Mouse (Mus musculus) midbrain, embryonic 16.5 days (tissue): Measurements from ENCODE around the gene Gpr179. TPM values are rescaled to one million over a fixed set of nuclear protein-coding genes. Genes with fewer than 3 reads are reported as not detected.

Source experiments
- ATAC-seq: fragments of 200-750 bp; cut with Nextera tagmentation; 2 replicates; pipeline ENCODE4 v1.8.0; 2017; ENCODE audit warnings: moderate TSS enrichment
- H3K27ac ChIP-seq: fragments of 300-500 bp; sonication (generic); 2 replicates; pipeline ENCODE4 v1.5.1; 2014; ENCODE audit warnings: mild to moderate bottlenecking, low read length, mixed read lengths
- H3K27me3 ChIP-seq: fragments of 300-500 bp; sonication (generic); 2 replicates; pipeline ENCODE4 v1.6.1; 2014; ENCODE audit warnings: low read depth, low read length, mixed read lengths; ENCODE audit not compliant: control insufficient read depth, insufficient read depth
- H3K36me3 ChIP-seq: fragments of 300-500 bp; sonication (generic); 2 replicates; pipeline ENCODE4 v1.6.1; 2014; ENCODE audit warnings: mild to moderate bottlenecking, low read length, moderate library complexity, mixed read lengths; ENCODE audit not compliant: control insufficient read depth, insufficient read depth
- H3K4me1 ChIP-seq: fragments of 300-500 bp; sonication (generic); 2 replicates; pipeline ENCODE4 v1.6.1; 2014; ENCODE audit warnings: mild to moderate bottlenecking, low read length, mixed read lengths; ENCODE audit not compliant: control insufficient read depth, insufficient read depth
- H3K4me2 ChIP-seq: fragments of 300-500 bp; sonication (generic); 2 replicates; pipeline ENCODE4 v1.6.1; 2014; ENCODE audit warnings: mild to moderate bottlenecking, low read length, mixed read lengths
- H3K4me3 ChIP-seq: fragments of 300-500 bp; sonication (generic); 2 replicates; pipeline ENCODE4 v1.5.1; 2014; ENCODE audit warnings: low read depth, mild to moderate bottlenecking, low read length, moderate library complexity, mixed read lengths
- H3K9ac ChIP-seq: fragments of 300-500 bp; sonication (generic); 2 replicates; pipeline ENCODE4 v1.6.1; 2014; ENCODE audit warnings: low read depth, low read length, mixed read lengths
- H3K9me3 ChIP-seq: fragments of 300-500 bp; sonication (generic); replicated peaks from 2 replicates; pipeline ENCODE4 v1.6.1; 2014; ENCODE audit warnings: mild to moderate bottlenecking, low read length, mixed read lengths; ENCODE audit not compliant: control insufficient read depth, poor library complexity, severe bottlenecking
- WGBS: fragments of 180-500 bp; shearing (Covaris S2); extraction: QIAGEN DNeasy Blood & Tissue Kit; methylation state at CpG from one replicate; pipeline ENCODE4 v1.1.7; 2014; 5-methylcytosine and 5-hydroxymethylcytosine counted together
- polyA plus RNA-seq: library from polyadenylated mRNA; unstranded; fragments of >200 nt; fragmentation: Nextera tagmentation; extraction: Ambion mirVana; gene quantifications from 2 replicates; pipeline ENCODE4 v1.2.1, GENCODE M21; 2015

Gene Gpr179
- polyA plus RNA-seq, 1 experiment from 2014 or later = 0.70 TPM

GRCm38 (mm10) chr11:97346383-97346782 lies 5.5 kb downstream of the Gpr179 start:
- WGBS = 81% methylated on average over 9 of the region's 9 CpGs
- Histone ChIP-seq H3K36me3 (no peaks in the 10 kb centered on the region), H3K9ac (no peak overlapping the region), H3K9me3 (no peaks in the 10 kb centered on the region), H3K4me3 (no peak overlapping the region), H3K4me2 (no peak overlapping the region), H3K27ac (no peak overlapping the region), H3K4me1 (peaks cover 6% of the 10 kb centered on the region; the same call in 1 of the 2 replicates), H3K27me3 (no peaks in the 10 kb centered on the region)
- no peak for ATAC-seq

- no peaks in the 10 kb centered on the region for H3K9me3 ChIP-seq
- no peak overlapping the region for H3K27ac ChIP-seq
- no peaks in the 10 kb centered on the region for H3K36me3 ChIP-seq
- no peak overlapping the region for H3K4me3 ChIP-seq
- no peak overlapping the region for H3K4me2 ChIP-seq
- peaks cover 4% of the 10 kb centered on the region; the same call in 1 of the 2 replicates for H3K4me1 ChIP-seq
- no peaks in the 10 kb centered on the region for H3K27me3 ChIP-seq
- ATAC-seq = no peak
- WGBS = 83% methylated on average over 10 of the region's 10 CpGs
- no peak overlapping the region for H3K9ac ChIP-seq
These were observed 6.4 kb downstream of the Gpr179 start for GRCm38 (mm10) chr11:97345446-97345845.

DNA sequence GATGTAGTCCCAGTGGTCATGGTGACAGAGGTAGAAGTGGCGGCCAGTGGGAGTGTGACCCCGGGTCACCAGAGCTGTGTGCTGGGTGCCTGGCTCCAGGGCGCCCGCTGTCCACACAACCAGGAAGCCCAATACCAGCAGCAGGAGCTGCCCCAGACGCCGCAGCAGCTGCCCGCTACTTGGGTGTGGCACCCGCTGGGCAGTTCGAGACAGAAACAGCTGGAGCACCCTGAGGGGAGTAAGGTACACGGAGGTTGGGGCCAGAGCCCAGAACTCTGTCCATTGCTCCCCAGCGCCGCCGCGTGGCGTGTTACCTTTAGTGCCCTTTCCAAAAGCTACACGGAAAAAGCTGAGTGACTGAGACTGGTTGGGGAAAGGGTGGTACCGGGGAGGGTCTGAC lies 8.3 kb downstream of the Gpr179 start:
- Histone ChIP-seq H3K4me2 (no peak overlapping the region), H3K9ac (no peak overlapping the region), H3K9me3 (no peaks in the 10 kb centered on the region), H3K27ac (no peak overlapping the region), H3K36me3 (no peaks in the 10 kb centered on the region), H3K4me3 (no peak overlapping the region), H3K27me3 (no peaks in the 10 kb centered on the region), H3K4me1 (no peaks in the 10 kb centered on the region)
- no peak for ATAC-seq
- WGBS = 32% methylated on average over 17 of the region's 17 CpGs

DNA sequence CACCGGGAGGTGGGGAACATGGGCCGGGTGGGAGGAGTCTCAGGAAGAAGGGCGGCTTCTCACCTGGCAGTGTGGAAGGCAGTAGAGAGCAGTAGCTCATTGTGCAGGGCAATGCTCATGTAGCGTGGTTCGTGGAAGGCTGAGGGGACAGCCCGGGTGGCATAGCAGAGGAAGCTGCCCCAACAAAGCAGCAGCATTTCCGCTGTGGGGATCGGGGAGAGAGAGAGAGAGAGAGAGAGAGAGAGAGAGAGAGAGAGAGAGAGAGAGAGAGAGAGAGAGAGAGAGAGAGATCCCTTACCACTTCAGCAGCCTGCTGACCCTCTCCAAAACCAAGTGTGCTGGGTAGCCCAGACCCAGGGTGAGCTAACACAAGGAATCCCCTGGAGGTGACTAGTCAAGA lies 8.7 kb downstream of the Gpr179 start:
- no peak for ATAC-seq
- H3K27me3 ChIP-seq = no peaks in the 10 kb centered on the region
- no peaks in the 10 kb centered on the region for H3K9me3 ChIP-seq
- 38% methylated on average over 8 of the region's 8 CpGs for WGBS
- no peak overlapping the region for H3K9ac ChIP-seq
- H3K4me2 ChIP-seq = no peak overlapping the region
- H3K4me1 ChIP-seq = no peaks in the 10 kb centered on the region
- no peaks in the 10 kb centered on the region for H3K36me3 ChIP-seq
- no peak overlapping the region for H3K27ac ChIP-seq
- no peak overlapping the region for H3K4me3 ChIP-seq

DNA sequence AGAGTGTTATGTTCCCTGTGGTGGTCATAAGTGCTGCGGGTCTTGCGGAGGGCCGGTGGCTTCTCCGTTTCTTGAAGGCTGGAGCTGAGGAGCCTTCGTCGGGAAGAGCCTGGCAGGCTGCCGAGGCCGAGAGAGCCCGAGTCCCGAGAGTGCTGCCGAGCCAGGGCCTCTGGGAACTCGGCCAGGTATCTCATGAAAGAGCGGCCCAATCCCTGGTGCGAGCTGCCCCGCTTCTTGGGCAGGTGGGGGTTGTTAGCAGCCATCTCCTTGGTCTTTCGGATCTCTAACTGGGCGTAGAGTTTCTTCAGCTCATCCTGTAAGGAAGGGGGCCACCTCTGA lies 12.9 kb downstream of the Gpr179 start:
- no peaks in the 10 kb centered on the region for H3K9me3 ChIP-seq
- H3K4me2 ChIP-seq = peak overlapping the region; percentile 13; the same call in 1 of the 2 replicates
- H3K4me1 ChIP-seq = no peaks in the 10 kb centered on the region
- H3K4me3 ChIP-seq = no peak overlapping the region
- no peak overlapping the region for H3K9ac ChIP-seq
- H3K36me3 ChIP-seq = no peaks in the 10 kb centered on the region
- 36% methylated on average over 17 of the region's 17 CpGs for WGBS
- no peaks in the 10 kb centered on the region for H3K27me3 ChIP-seq
- ATAC-seq = no peak
- no peak overlapping the region for H3K27ac ChIP-seq

GRCm38 (mm10) chr11:97338302-97338976 lies 13.4 kb downstream of the Gpr179 start:
- Histone ChIP-seq H3K27ac (0 out of 2 replicates have a peak overlapping the region, but pooled peaks have one; percentile 1), H3K4me2 (no peak overlapping the region; the same call in 1 of the 2 replicates), H3K4me3 (no peak overlapping the region), H3K9me3 (no peaks in the 10 kb centered on the region), H3K4me1 (no peaks in the 10 kb centered on the region), H3K27me3 (no peaks in the 10 kb centered on the region), H3K36me3 (no peaks in the 10 kb centered on the region), H3K9ac (no peak overlapping the region)
- no peak for ATAC-seq
- WGBS = 55% methylated on average over 21 of the region's 21 CpGs

- no peaks in the 10 kb centered on the region for H3K9me3 ChIP-seq
- no peaks in the 10 kb centered on the region for H3K4me1 ChIP-seq
- no peak overlapping the region for H3K4me3 ChIP-seq
- no peaks in the 10 kb centered on the region for H3K36me3 ChIP-seq
- H3K4me2 ChIP-seq = no peak overlapping the region
- no peak overlapping the region for H3K27ac ChIP-seq
- 85% methylated on average over 12 of the region's 12 CpGs for WGBS
- H3K27me3 ChIP-seq = no peaks in the 10 kb centered on the region
- no peak for ATAC-seq
- no peak overlapping the region for H3K9ac ChIP-seq
These were observed 14.5 kb downstream of the Gpr179 start for GRCm38 (mm10) chr11:97337363-97337762.

- H3K27me3 ChIP-seq = no peaks in the 10 kb centered on the region
- H3K4me1 ChIP-seq = no peaks in the 10 kb centered on the region
- H3K9ac ChIP-seq = no peak overlapping the region
- H3K4me2 ChIP-seq = no peak overlapping the region
- H3K36me3 ChIP-seq = no peaks in the 10 kb centered on the region
- H3K9me3 ChIP-seq = no peaks in the 10 kb centered on the region
- ATAC-seq = no peak
- no peak overlapping the region for H3K27ac ChIP-seq
- WGBS = 71% methylated on average over 14 of the region's 14 CpGs
- no peak overlapping the region for H3K4me3 ChIP-seq
These were observed 15.0 kb downstream of the Gpr179 start for GRCm38 (mm10) chr11:97336751-97337345.

DNA sequence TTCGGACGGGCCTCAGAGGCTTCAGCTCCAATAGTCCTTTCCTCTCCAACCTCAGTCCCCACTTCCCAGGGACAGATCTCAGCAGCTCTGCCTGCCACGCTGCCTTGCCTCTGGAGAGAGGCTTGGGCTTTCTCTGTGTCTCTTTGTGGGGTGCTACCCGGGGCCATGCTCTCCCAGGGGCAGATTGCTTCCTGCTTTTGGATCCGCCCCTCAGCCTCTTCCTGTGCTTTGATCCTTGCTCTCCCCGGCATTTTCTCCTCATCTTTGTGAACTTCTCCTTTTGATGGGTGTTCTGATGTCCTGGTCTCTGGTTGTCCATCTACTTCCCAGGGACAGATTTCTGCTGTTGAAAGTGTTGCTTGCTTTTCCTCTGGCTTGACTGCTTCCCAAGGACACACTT lies 15.6 kb downstream of the Gpr179 start:
- no peaks in the 10 kb centered on the region for H3K27me3 ChIP-seq

More for the DNA sequence above, 15.6 kb downstream of the Gpr179 start:
- H3K36me3 ChIP-seq = no peaks in the 10 kb centered on the region
- no peaks in the 10 kb centered on the region for H3K4me1 ChIP-seq
- H3K4me3 ChIP-seq = no peak overlapping the region
- no peaks in the 10 kb centered on the region for H3K9me3 ChIP-seq
- 52% methylated on average over 6 of the region's 6 CpGs for WGBS
- no peak overlapping the region for H3K9ac ChIP-seq
- no peak overlapping the region for H3K4me2 ChIP-seq
- ATAC-seq = no peak
- H3K27ac ChIP-seq = no peak overlapping the region
